Mouse (Mus musculus) liver, adult 2 months (tissue): ENCODE measurements around the gene Myo1d.

Experiments used
- CTCF ChIP-seq: fragments of 200-500 bp; IDR thresholded peaks from 2 replicates; pipeline ENCODE4 v1.5.1; 2011; ENCODE audit warnings: low read depth, low read length, control low read depth
- POLR2A ChIP-seq: fragments of 200-500 bp; IDR thresholded peaks from 2 replicates; pipeline ENCODE4 v1.6.1; 2011; ENCODE audit warnings: low read length, control low read depth; ENCODE audit not compliant: insufficient read depth; ENCODE audit errors: extremely low read depth

- TF ChIP-seq CTCF (peak; percentile 13; the same call in 1 of the 2 replicates), POLR2A (no peak)
These were observed 217.3 kb downstream of the Myo1d start for GRCm38 (mm10) chr11:80562479-80562878.
